Mouse (Mus musculus) adipocyte (in vitro differentiated cells): ENCODE measurements around the gene Eef2.
"Not testable (repeated sequence)": the region's sequence is repeated elsewhere in the genome, so short reads cannot be mapped to it uniquely, and the experiment has no call there.

Experiments used
- DNase-seq: peaks from one replicate; pipeline ENCODE4 v3.0.0-alpha.2; 2016; ENCODE audit warnings: low spot score

The Eef2 gene

GRCm38 (mm10) chr10:81180946-81181345, 4.5 kb downstream of the Eef2 start:
- DNase-seq, result no peak

GRCm38 (mm10) chr10:81181860-81182259, 5.4 kb downstream of the Eef2 start:
- DNase-seq, result not testable (repeated sequence)

GRCm38 (mm10) chr10:81182336-81183333, 6.2 kb downstream of the Eef2 start, which contains the start of gene Dapk3:
Dapk3 (plus strand) TSS chr10:81183005.
- DNase-seq, result peak; percentile 99

- no peak for DNase-seq
These were observed 7.4 kb downstream of the Eef2 start, which contains the start of gene 4930442H23Rik for GRCm38 (mm10) chr10:81183805-81184204. 4930442H23Rik (minus strand) TSS chr10:81183849.

- DNase-seq, result no peak
These were observed 8.3 kb downstream of the Eef2 start for GRCm38 (mm10) chr10:81184765-81185164.

GRCm38 (mm10) chr10:81187161-81187560, 10.7 kb downstream of the Eef2 start:
- no peak for DNase-seq

- no peak for DNase-seq
These were observed 13.4 kb downstream of the Eef2 start for GRCm38 (mm10) chr10:81189821-81190220.

- no peak for DNase-seq
These were observed 13.9 kb downstream of the Eef2 start for GRCm38 (mm10) chr10:81190236-81190911.

GRCm38 (mm10) chr10:81190912-81191321, 14.5 kb downstream of the Eef2 start:
- no peak for DNase-seq

- DNase-seq, result no peak
These were observed 15.0 kb downstream of the Eef2 start for GRCm38 (mm10) chr10:81191342-81191982.

GRCm38 (mm10) chr10:81192270-81192967, 16.0 kb downstream of the Eef2 start:
- no peak for DNase-seq

- DNase-seq, result no peak
These were observed 16.6 kb downstream of the Eef2 start for GRCm38 (mm10) chr10:81192968-81193501.

- no peak for DNase-seq
These were observed 17.8 kb downstream of the Eef2 start for GRCm38 (mm10) chr10:81193991-81194774.

GRCm38 (mm10) chr10:81195300-81195699, 18.9 kb downstream of the Eef2 start:
- no peak for DNase-seq

GRCm38 (mm10) chr10:81196470-81197065, 20.1 kb downstream of the Eef2 start:
- DNase-seq, result no peak

- DNase-seq, result no peak
These were observed 20.9 kb downstream of the Eef2 start for GRCm38 (mm10) chr10:81197305-81197704.

- peak; percentile 78 for DNase-seq
These were observed 21.8 kb downstream of the Eef2 start for GRCm38 (mm10) chr10:81198230-81198629.

GRCm38 (mm10) chr10:81198990-81199389, 22.6 kb downstream of the Eef2 start:
- DNase-seq, result no peak

- no peak for DNase-seq
These were observed 23.7 kb downstream of the Eef2 start for GRCm38 (mm10) chr10:81200141-81200540.

GRCm38 (mm10) chr10:81200605-81201287, 24.3 kb downstream of the Eef2 start:
- no peak for DNase-seq
